Mouse (Mus musculus) heart, embryonic 14.5 days (tissue): ENCODE measurements around the gene Cd34. TPM values are rescaled to one million over a fixed set of nuclear protein-coding genes. Genes with fewer than 3 reads are reported as not detected.
A peak's percentile ranks its signal among the peaks of the same experiment; 100 is the strongest.

ENCODE experiments used
- ATAC-seq: fragments of 200-750 bp; cut with Nextera tagmentation; 2 replicates; pipeline ENCODE4 v1.8.0; 2017; ENCODE audit warnings: low read depth, moderate TSS enrichment; ENCODE audit not compliant: insufficient number of reproducible peaks, insufficient read depth, low FRiP score
- H3K27ac ChIP-seq, 2 experiments: fragments of 200-500 bp in 1 of 2; fragments of 300-500 bp in 1 of 2; sonication (generic) in 1 of 2; replicated peaks in 1 of 2; 2 replicates each; pipeline ENCODE4 v1.5.1; 2012 to 2014; ENCODE audit warnings: low read depth in 2 of 2, low read length in 2 of 2, control low read depth in 1 of 2, mild to moderate bottlenecking in 1 of 2, mixed read lengths in 1 of 2; ENCODE audit not compliant: control insufficient read depth in 1 of 2, insufficient read depth in 1 of 2
- H3K27me3 ChIP-seq: fragments of 300-500 bp; sonication (generic); 2 replicates; pipeline ENCODE4 v1.6.1; 2014; ENCODE audit warnings: mild to moderate bottlenecking, low read length, control low read depth; ENCODE audit not compliant: control insufficient read depth, insufficient read depth
- H3K36me3 ChIP-seq: fragments of 300-500 bp; sonication (generic); 2 replicates; pipeline ENCODE4 v1.6.1; 2014; ENCODE audit warnings: mild to moderate bottlenecking, control low read depth, low read length, mixed read lengths; ENCODE audit not compliant: control insufficient read depth, insufficient read depth
- H3K4me1 ChIP-seq, 2 experiments: fragments of 200-500 bp in 1 of 2; fragments of 300-500 bp in 1 of 2; sonication (generic) in 1 of 2; 2 replicates each; pipeline ENCODE4 v1.6.1; 2012 to 2014; ENCODE audit warnings: low read length in 2 of 2, control low read depth in 1 of 2, mixed read lengths in 1 of 2; ENCODE audit not compliant: control insufficient read depth in 2 of 2, insufficient read depth in 2 of 2
- H3K4me2 ChIP-seq: fragments of 300-500 bp; sonication (generic); 2 replicates; pipeline ENCODE4 v1.6.1; 2014; ENCODE audit warnings: mild to moderate bottlenecking, low read length
- H3K4me3 ChIP-seq, 2 experiments: fragments of 200-500 bp in 1 of 2; fragments of 300-500 bp in 1 of 2; sonication (generic) in 1 of 2; 2 replicates each; pipeline ENCODE4 v1.5.1; 2012 to 2014; ENCODE audit warnings: low read length in 2 of 2, mild to moderate bottlenecking in 2 of 2, control low read depth in 1 of 2, low read depth in 1 of 2, moderate library complexity in 1 of 2; ENCODE audit not compliant: control insufficient read depth in 1 of 2, insufficient read depth in 1 of 2
- H3K9ac ChIP-seq: fragments of 300-500 bp; sonication (generic); 2 replicates; pipeline ENCODE4 v1.6.1; 2014; ENCODE audit warnings: mild to moderate bottlenecking, low read length
- H3K9me3 ChIP-seq: fragments of 300-500 bp; sonication (generic); 2 replicates; pipeline ENCODE4 v1.6.1; 2016; ENCODE audit warnings: low read length, control low read depth; ENCODE audit not compliant: control insufficient read depth
- WGBS: fragments of 180-500 bp; shearing (Covaris S2); extraction: QIAGEN DNeasy Blood & Tissue Kit; methylation state at CpG from one replicate; pipeline ENCODE4 v1.1.7; 2014; 5-methylcytosine and 5-hydroxymethylcytosine counted together
- polyA plus RNA-seq: library from polyadenylated mRNA; unstranded; fragments of >200 nt; fragmentation: Nextera tagmentation; extraction: Ambion mirVana; gene quantifications from 2 replicates; pipeline ENCODE4 v1.2.1, GENCODE M21; 2014

Cd34 gene
- polyA plus RNA-seq, 1 experiment from 2014 or later, result 103 TPM

GRCm38 (mm10) chr1:194945382-194945781 lies 6.8 kb downstream of the Cd34 start:
- Histone ChIP-seq H3K36me3 (0 out of 2 replicates have a peak, but pooled peaks cover 6% of the 10 kb centered on the region), H3K9me3 (no peaks in the 10 kb centered on the region), H3K27ac (peak overlapping the region; percentile 2 to 57; a peak in 2 of 4 replicates), H3K27me3 (no peaks in the 10 kb centered on the region), H3K4me3 (no peak overlapping the region), H3K4me1 (peaks cover 2 to 15% of the 10 kb centered on the region in 2 experiments; a peak in 3 of 4 replicates), H3K4me2 (no peak overlapping the region), H3K9ac (no peak overlapping the region)
- WGBS, result 31% methylated on average over 2 of the region's 2 CpGs
- no peak for ATAC-seq

GRCm38 (mm10) chr1:194946467-194946866 lies 7.8 kb downstream of the Cd34 start:
- Histone ChIP-seq H3K4me3 (no peak overlapping the region), H3K36me3 (0 out of 2 replicates have a peak, but pooled peaks cover 6% of the 10 kb centered on the region), H3K27me3 (no peaks in the 10 kb centered on the region), H3K9me3 (no peaks in the 10 kb centered on the region), H3K4me1 (peaks cover 2 to 18% of the 10 kb centered on the region in 2 experiments; a peak in 3 of 4 replicates), H3K9ac (no peak overlapping the region), H3K4me2 (no peak overlapping the region), H3K27ac (no peak overlapping the region)
- 73% methylated on average over 1 of the region's 1 CpGs for whole genome bisulfite sequencing
- ATAC-seq, result no peak

- Histone ChIP-seq H3K4me3 (no peak overlapping the region), H3K4me2 (no peak overlapping the region), H3K9ac (no peak overlapping the region), H3K9me3 (no peaks in the 10 kb centered on the region), H3K36me3 (0 out of 2 replicates have a peak, but pooled peaks cover 10% of the 10 kb centered on the region), H3K27ac (no peak overlapping the region), H3K4me1 (peaks cover 2 to 14% of the 10 kb centered on the region in 2 experiments; a peak in 2 of 4 replicates), H3K27me3 (no peaks in the 10 kb centered on the region)
- no peak for ATAC-seq
- 39% methylated on average over 2 of the region's 2 CpGs for WGBS
These were observed 12.3 kb downstream of the Cd34 start for GRCm38 (mm10) chr1:194950913-194951312.

GRCm38 (mm10) chr1:194952891-194953290 lies 14.3 kb downstream of the Cd34 start:
- Histone ChIP-seq H3K27ac (no peak overlapping the region), H3K4me3 (no peak overlapping the region), H3K4me2 (no peak overlapping the region), H3K4me1 (peaks cover 2 to 14% of the 10 kb centered on the region in 2 experiments; a peak in 2 of 4 replicates), H3K9ac (no peak overlapping the region), H3K9me3 (no peaks in the 10 kb centered on the region), H3K27me3 (no peaks in the 10 kb centered on the region), H3K36me3 (0 out of 2 replicates have a peak, but pooled peaks cover 10% of the 10 kb centered on the region)
- ATAC-seq, result no peak
- WGBS, result 71% methylated on average over 1 of the region's 1 CpGs

GRCm38 (mm10) chr1:194954694-194955093 lies 16.1 kb downstream of the Cd34 start:
- H3K9ac ChIP-seq, result no peak overlapping the region
- no peak for ATAC-seq

GRCm38 (mm10) chr1:194955749-194956148 lies 17.1 kb downstream of the Cd34 start:
- WGBS, result 54% methylated on average over 2 of the region's 2 CpGs
- H3K4me3 ChIP-seq, result no peak overlapping the region
- 0 out of 4 replicates have a peak, but pooled peaks cover 0 to 1% of the 10 kb centered on the region in 2 experiments for H3K4me1 ChIP-seq
- no peaks in the 10 kb centered on the region for H3K27me3 ChIP-seq
- H3K9me3 ChIP-seq, result no peaks in the 10 kb centered on the region
- H3K4me2 ChIP-seq, result no peak overlapping the region
- no peak overlapping the region for H3K27ac ChIP-seq
- no peak for ATAC-seq
- peaks cover 18% of the 10 kb centered on the region; the same call in 1 of the 2 replicates for H3K36me3 ChIP-seq
- H3K9ac ChIP-seq, result no peak overlapping the region

More at GRCm38 (mm10) chr1:194954694-194955093, 16.1 kb downstream of the Cd34 start:
- H3K4me2 ChIP-seq, result no peak overlapping the region
- H3K4me3 ChIP-seq, result no peak overlapping the region
- H3K36me3 ChIP-seq, result peaks cover 18% of the 10 kb centered on the region; the same call in 1 of the 2 replicates
- H3K4me1 ChIP-seq, result peaks cover 0 to 6% of the 10 kb centered on the region in 2 experiments; a peak in 1 of 4 replicates
- H3K27me3 ChIP-seq, result no peaks in the 10 kb centered on the region
- H3K9me3 ChIP-seq, result no peaks in the 10 kb centered on the region
- no peak overlapping the region for H3K27ac ChIP-seq

- Histone ChIP-seq H3K27me3 (no peaks in the 10 kb centered on the region), H3K4me3 (no peak overlapping the region), H3K4me2 (no peak overlapping the region), H3K9ac (no peak overlapping the region), H3K9me3 (no peaks in the 10 kb centered on the region), H3K27ac (no peak overlapping the region), H3K4me1 (no peaks in the 10 kb centered on the region), H3K36me3 (peaks cover 18% of the 10 kb centered on the region; the same call in 1 of the 2 replicates)
- ATAC-seq, result no peak
- 59% methylated on average over 2 of the region's 2 CpGs for WGBS
These were observed 18.4 kb downstream of the Cd34 start for GRCm38 (mm10) chr1:194957021-194957420.

- H3K4me1 ChIP-seq, result no peaks in the 10 kb centered on the region
- peak; percentile 21; the same call in 1 of the 2 replicates for ATAC-seq
- H3K27me3 ChIP-seq, result no peaks in the 10 kb centered on the region
- H3K9ac ChIP-seq, result no peak overlapping the region
- no peak overlapping the region for H3K27ac ChIP-seq
- H3K9me3 ChIP-seq, result no peaks in the 10 kb centered on the region
- WGBS, result 25% methylated on average over 5 of the region's 5 CpGs
- no peak overlapping the region for H3K4me3 ChIP-seq
- no peak overlapping the region for H3K4me2 ChIP-seq
- H3K36me3 ChIP-seq, result peaks cover 14% of the 10 kb centered on the region; the same call in 1 of the 2 replicates
These were observed 23.6 kb downstream of the Cd34 start for GRCm38 (mm10) chr1:194962181-194962580.
